Mouse (Mus musculus) liver, embryonic 16.5 days (tissue): ENCODE measurements around the gene Btn1a1. TPM values are rescaled to one million over a fixed set of nuclear protein-coding genes. Genes with fewer than 3 reads are reported as not detected.

Experiments used
- ATAC-seq: fragments of 200-750 bp; cut with Nextera tagmentation; 2 replicates; pipeline ENCODE4 v1.8.0; 2017; ENCODE audit warnings: low read depth, mild to moderate bottlenecking, moderate number of reproducible peaks, moderate library complexity
- H3K27ac ChIP-seq: fragments of 300-500 bp; sonication (generic); 2 replicates; pipeline ENCODE4 v1.5.1; 2014; ENCODE audit warnings: mild to moderate bottlenecking, low read length
- H3K27me3 ChIP-seq: fragments of 300-500 bp; sonication (generic); 2 replicates; pipeline ENCODE4 v1.6.1; 2014; ENCODE audit warnings: low read depth, low read length, mixed read lengths; ENCODE audit not compliant: control insufficient read depth, insufficient read depth
- H3K36me3 ChIP-seq: fragments of 300-500 bp; sonication (generic); 2 replicates; pipeline ENCODE4 v1.6.1; 2014; ENCODE audit warnings: mild to moderate bottlenecking; ENCODE audit not compliant: control insufficient read depth, insufficient read depth
- H3K4me1 ChIP-seq: fragments of 300-500 bp; sonication (generic); 2 replicates; pipeline ENCODE4 v1.6.1; 2014; ENCODE audit warnings: low read depth, low read length, mixed read lengths; ENCODE audit not compliant: control insufficient read depth
- H3K4me2 ChIP-seq: fragments of 300-500 bp; sonication (generic); 2 replicates; pipeline ENCODE4 v1.6.1; 2014; ENCODE audit warnings: low read depth, low read length, mixed read lengths
- H3K4me3 ChIP-seq: fragments of 300-500 bp; sonication (generic); 2 replicates; pipeline ENCODE4 v1.5.1; 2014; ENCODE audit warnings: low read depth, mild to moderate bottlenecking, low read length
- H3K9ac ChIP-seq: fragments of 300-500 bp; sonication (generic); 2 replicates; pipeline ENCODE4 v1.6.1; 2014; ENCODE audit warnings: low read depth, low read length
- H3K9me3 ChIP-seq: fragments of 300-500 bp; sonication (generic); replicated peaks from 2 replicates; pipeline ENCODE4 v1.6.1; 2016; ENCODE audit warnings: low read length; ENCODE audit not compliant: control insufficient read depth
- WGBS: fragments of 180-500 bp; shearing (Covaris S2); extraction: QIAGEN DNeasy Blood & Tissue Kit; methylation state at CpG from one replicate; pipeline ENCODE4 v1.1.7; 2014; ENCODE audit not compliant: insufficient replicate concordance; 5-methylcytosine and 5-hydroxymethylcytosine counted together
- polyA plus RNA-seq: library from polyadenylated mRNA; unstranded; fragments of >200 nt; fragmentation: Nextera tagmentation; extraction: Ambion mirVana; gene quantifications from 2 replicates; pipeline ENCODE4 v1.2.1, GENCODE M21; 2015

The Btn1a1 gene
- polyA plus RNA-seq, 1 experiment from 2014 or later, result 2.0 TPM

DNA sequence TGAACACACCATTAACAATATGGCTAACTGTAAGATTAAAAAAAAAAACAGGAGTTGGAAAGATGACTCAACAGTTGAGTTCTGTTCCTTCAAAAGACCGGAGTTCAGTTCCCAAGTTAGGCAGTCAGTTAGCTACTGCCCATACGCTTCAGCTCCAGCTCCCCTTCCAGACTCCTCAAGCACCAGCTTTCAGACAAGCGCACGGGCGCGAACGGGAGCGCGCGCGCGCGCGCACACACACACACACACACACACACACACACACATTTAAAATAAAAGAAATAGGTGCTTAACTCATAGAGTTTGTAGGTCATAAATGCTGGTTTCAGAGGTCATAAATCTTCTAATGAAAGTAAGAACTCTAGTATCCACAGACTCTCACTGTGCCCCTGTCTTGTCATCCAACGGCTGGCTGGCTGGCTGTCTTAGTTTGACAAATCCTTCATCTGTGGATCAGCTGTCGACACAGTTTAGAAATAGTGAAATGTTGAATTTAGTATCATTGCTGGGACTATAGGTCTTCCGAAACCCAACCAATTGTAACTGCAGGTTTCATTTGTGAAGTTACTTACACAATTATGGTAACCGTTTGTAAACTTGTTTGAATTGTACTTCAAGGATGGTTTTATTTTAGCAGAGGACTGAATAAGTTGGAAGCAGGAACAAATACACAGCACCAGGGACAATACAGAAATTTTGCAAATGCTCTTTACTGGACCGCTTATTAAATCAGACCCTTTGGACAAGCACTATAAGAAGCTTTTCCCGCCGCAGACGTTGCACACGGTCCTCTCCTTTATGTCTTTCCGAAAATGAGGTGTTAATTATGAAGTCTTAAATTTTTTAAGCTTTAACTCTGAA is 16.2 kb downstream of the Btn1a1 start:
- Histone ChIP-seq H3K27ac (peak overlapping the region; percentile 86), H3K9me3 (no peaks in the 10 kb centered on the region), H3K27me3 (no peaks in the 10 kb centered on the region), H3K4me1 (peaks cover 17% of the 10 kb centered on the region), H3K9ac (peak overlapping the region; percentile 56), H3K4me3 (peak overlapping the region; percentile 59), H3K4me2 (peak overlapping the region; percentile 84), H3K36me3 (no peaks in the 10 kb centered on the region)
- ATAC-seq, result peak; percentile 17; the same call in 1 of the 2 replicates
- WGBS, result under 1% methylated on average over 24 of the region's 24 CpGs

DNA sequence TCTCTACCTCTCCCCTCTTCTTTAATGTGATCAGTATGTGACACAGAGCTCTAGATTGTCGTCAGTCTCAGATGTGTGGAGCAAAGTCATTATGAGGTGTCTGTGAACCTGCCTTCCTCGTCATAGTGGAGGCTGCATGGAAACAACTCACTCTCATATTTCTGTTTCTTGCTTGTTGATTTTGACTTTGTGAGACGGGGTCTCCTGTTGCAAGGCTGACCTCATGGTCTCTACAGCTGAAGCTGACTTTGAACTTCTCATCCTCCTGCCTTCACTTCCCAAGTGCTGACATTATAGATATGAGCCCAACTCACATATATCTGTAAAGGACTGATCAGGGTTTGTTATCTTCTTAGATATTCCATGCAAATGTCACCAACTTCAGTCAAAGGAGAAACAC is 16.9 kb downstream of the Btn1a1 start:
- peak overlapping the region; percentile 56 for H3K9ac ChIP-seq
- no peaks in the 10 kb centered on the region for H3K27me3 ChIP-seq
- no peak for ATAC-seq
- H3K9me3 ChIP-seq, result no peaks in the 10 kb centered on the region
- H3K36me3 ChIP-seq, result no peaks in the 10 kb centered on the region
- H3K4me3 ChIP-seq, result peak overlapping the region; percentile 59
- peaks cover 20% of the 10 kb centered on the region for H3K4me1 ChIP-seq
- peak overlapping the region; percentile 84 for H3K4me2 ChIP-seq
- peak overlapping the region; percentile 86 for H3K27ac ChIP-seq
- 31% methylated on average over 3 of the region's 3 CpGs for WGBS

DNA sequence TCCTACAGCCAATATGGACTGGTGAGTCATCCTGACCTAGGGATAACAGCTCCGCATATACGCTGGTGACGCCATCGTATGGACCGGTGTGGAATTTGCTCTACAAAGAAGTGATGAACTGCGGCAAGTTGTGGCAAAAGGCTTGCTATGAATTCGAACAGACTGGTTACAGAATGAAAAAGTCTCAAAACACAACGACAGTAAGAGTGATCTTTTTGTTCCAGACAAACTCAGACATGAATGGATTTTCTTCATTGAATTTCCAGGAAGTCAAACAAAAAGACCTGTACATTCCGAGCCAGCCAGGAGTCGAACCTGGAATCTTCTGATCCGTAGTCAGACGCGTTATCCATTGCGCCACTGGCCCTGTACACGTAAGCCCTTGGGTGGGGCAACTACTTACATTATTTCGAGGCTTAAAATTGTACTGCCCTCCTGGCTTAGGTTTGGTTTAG is 19.2 kb downstream of the Btn1a1 start:
- under 1% methylated on average over 16 of the region's 16 CpGs for WGBS
- peak overlapping the region; percentile 69 for H3K9ac ChIP-seq
- H3K9me3 ChIP-seq, result no peaks in the 10 kb centered on the region
- no peaks in the 10 kb centered on the region for H3K36me3 ChIP-seq
- H3K4me3 ChIP-seq, result peak overlapping the region; percentile 86
- ATAC-seq, result peak; percentile 52
- H3K4me2 ChIP-seq, result peak overlapping the region; percentile 89
- peaks cover 17% of the 10 kb centered on the region for H3K4me1 ChIP-seq
- peak overlapping the region; percentile 97 for H3K27ac ChIP-seq
- H3K27me3 ChIP-seq, result no peaks in the 10 kb centered on the region

DNA sequence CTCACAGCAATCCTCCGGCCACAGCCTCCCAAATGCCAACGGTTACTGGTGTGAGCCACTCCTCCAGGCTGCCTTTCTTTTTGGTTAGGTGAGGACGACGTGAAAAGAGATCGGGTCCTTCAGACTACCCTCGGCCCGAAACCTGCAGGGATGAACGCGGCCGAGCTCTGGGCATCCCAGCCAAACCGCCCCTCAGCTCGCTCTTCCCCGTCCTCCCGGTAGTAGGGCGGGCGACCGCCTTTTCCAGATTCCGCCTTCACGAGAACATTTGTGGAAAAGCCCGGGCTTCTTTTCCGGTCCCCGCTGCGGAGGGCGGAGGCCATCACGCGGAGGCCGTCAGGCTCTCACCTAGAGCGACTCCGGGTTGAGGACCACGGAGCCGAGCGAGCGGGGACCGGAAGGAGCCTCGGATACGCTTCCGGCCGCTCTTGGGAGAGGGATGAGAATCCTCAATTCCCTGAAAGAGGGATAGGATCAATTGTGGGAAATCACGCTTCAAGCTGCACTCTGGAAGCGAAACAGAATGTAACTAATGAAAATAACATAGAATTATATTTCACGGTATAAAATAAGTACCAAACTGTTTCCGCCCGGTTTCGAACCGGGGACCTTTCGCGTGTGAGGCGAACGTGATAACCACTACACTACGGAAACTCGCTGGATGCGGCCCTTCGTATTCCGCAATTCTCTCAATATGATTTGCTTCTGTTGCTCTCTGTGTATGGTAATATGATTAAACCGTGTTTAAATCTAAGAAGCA is 20.0 kb downstream of the Btn1a1 start:
- Histone ChIP-seq H3K27me3 (no peaks in the 10 kb centered on the region), H3K4me1 (peaks cover 13% of the 10 kb centered on the region), H3K4me3 (peak overlapping the region; percentile 86), H3K9ac (peak overlapping the region; percentile 89), H3K36me3 (no peaks in the 10 kb centered on the region), H3K4me2 (peak overlapping the region; percentile 89), H3K27ac (peak overlapping the region; percentile 97), H3K9me3 (no peaks in the 10 kb centered on the region)
- peak; percentile 84 for ATAC-seq
- WGBS, result under 1% methylated on average over 55 of the region's 55 CpGs

DNA sequence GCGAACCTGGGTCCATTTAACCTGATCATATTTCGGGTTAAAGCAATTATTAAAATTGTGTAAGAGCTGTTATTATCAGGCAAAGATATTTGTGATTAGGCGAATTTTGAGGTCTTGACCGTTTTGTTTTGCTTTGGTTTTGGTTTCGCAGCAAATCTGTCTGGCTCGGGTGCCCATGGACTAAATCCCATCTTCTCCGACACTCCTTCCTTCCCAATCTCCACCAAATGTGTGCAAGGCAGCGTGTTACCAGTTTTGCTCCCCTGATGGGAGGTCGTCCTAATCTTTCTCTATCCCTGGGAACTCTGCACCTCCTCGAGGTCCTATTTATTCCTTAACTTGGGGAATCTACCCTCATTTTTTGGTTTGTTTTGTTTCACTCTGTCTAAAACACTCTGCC is 20.5 kb downstream of the Btn1a1 start:
- Histone ChIP-seq H3K9me3 (no peaks in the 10 kb centered on the region), H3K27ac (peak overlapping the region; percentile 97), H3K27me3 (no peaks in the 10 kb centered on the region), H3K4me3 (peak overlapping the region; percentile 86), H3K4me1 (peaks cover 13% of the 10 kb centered on the region), H3K9ac (peak overlapping the region; percentile 89), H3K4me2 (peak overlapping the region; percentile 89), H3K36me3 (no peaks in the 10 kb centered on the region)
- WGBS, result 8% methylated on average over 10 of the region's 10 CpGs
- no peak for ATAC-seq

DNA sequence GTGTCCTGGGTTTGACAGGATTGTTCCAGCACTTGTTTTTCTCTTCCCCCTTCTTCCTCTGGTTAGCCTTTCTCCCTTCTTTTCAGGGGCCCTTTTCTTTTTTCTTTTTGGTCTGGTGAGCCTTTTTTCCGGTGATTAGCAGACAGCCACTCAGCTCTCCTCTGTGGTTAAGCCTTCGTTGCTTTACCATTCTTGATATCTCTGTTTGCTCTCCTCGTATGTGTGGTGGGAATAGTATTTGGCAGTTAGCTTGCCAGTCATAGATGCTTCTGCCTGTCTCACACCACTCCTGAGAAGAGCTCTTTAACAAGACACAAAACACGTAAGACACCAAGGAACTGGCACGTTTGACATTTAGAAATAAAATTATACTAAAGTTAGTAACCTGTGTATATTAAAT is 21.2 kb downstream of the Btn1a1 start:
- Histone ChIP-seq H3K4me1 (peaks cover 13% of the 10 kb centered on the region), H3K27me3 (no peaks in the 10 kb centered on the region), H3K9me3 (no peaks in the 10 kb centered on the region), H3K27ac (no peak overlapping the region; the same call in 1 of the 2 replicates), H3K4me2 (peak overlapping the region; percentile 89), H3K4me3 (no peak overlapping the region), H3K9ac (no peak overlapping the region), H3K36me3 (no peaks in the 10 kb centered on the region)
- 26% methylated on average over 5 of the region's 5 CpGs for WGBS
- ATAC-seq, result no peak

DNA sequence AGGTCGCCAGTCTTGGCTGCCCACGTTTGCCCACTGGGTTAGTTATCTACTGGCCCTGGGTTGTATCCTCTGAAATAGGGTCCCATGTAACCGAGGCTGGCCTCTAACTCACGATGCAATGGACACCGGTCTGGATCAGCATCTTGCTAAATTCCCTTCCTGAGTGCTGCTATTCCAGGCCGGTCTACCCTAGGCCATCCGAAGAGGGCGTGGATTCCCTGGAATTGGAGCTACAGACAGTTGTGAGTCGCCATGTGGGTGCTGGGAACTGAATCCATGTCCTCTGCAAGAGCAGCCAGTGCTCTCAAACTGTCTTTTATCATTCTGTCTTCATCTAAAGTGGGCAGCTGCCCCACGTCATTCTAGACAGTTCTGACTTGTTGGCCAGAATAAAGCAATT is 25.8 kb downstream of the Btn1a1 start:
- Histone ChIP-seq H3K27me3 (no peaks in the 10 kb centered on the region), H3K9me3 (no peaks in the 10 kb centered on the region), H3K4me3 (no peak overlapping the region), H3K27ac (no peak overlapping the region), H3K4me1 (peaks cover 14% of the 10 kb centered on the region), H3K9ac (no peak overlapping the region), H3K4me2 (no peak overlapping the region), H3K36me3 (no peaks in the 10 kb centered on the region)
- 68% methylated on average over 10 of the region's 10 CpGs for whole genome bisulfite sequencing
- no peak for ATAC-seq

DNA sequence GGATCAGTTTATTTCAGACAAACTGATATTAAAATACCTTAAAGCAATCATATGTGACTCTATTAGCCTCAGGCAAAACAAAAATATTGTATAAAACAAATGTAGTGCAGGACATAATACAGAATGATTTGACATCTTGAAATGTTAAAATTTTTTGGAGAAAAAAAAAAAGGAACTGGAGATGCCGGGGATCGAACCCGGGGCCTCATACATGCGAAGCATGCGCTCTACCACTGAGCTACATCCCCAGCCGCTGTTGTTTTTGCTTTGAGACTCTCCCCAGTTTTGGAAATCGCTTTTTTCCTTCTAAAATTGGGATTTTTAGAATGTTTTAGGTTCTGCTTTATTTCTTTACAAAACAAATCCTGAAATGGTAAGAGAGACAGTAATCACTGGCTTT is 27.2 kb downstream of the Btn1a1 start:
- Histone ChIP-seq H3K36me3 (no peaks in the 10 kb centered on the region), H3K27me3 (no peaks in the 10 kb centered on the region), H3K9ac (peak overlapping the region; percentile 58), H3K9me3 (no peaks in the 10 kb centered on the region), H3K4me3 (peak overlapping the region; percentile 65), H3K4me1 (peaks cover 15% of the 10 kb centered on the region), H3K27ac (peak overlapping the region; percentile 70), H3K4me2 (peak overlapping the region; percentile 86)
- peak; percentile 40; the same call in 1 of the 2 replicates for ATAC-seq
- 0% methylated on average over 7 of the region's 7 CpGs for WGBS
